Mouse (Mus musculus): ENCODE measurements around the gene Gprc5d. TPM values are rescaled to one million over a fixed set of nuclear protein-coding genes. Genes with fewer than 3 reads are reported as not detected.

Gene Gprc5d
- polyA plus RNA-seq (2014; fragmentation: Nextera tagmentation; extraction: Ambion mirVana): 0.25 TPM in 1 of 2 replicates, not detected in the other

DNA sequence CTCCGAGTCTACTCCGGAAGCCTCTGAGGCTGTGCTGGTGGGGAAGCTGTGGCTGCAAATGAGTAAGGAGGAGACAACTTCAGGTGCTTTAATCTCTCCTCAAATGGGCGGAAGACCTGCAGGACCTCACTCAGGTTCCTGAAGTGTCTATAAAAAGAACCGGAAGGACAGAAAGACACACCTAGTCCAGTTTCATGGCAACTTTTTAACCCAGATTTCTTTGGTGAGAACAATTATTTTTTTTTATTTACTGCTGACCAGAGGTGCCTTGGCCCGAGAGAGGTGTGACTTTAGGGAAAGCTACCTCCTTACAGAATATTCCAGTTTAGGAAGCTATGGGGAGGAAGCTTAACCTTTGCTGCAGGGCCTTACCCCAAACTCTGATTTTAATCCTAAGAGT, at the start of gene Gprc5d:
Gene Gprc5d, minus strand, starts transcription at position 101 of the 400 bp plus-strand sequence.
- no peak for DNase-seq (ENCODE audit: low spot score)
- no peak within 1 kb of the TSS for H3K4me3 ChIP-seq (ENCODE audit: low read depth, low read length)
- WGBS: 86% methylated on average over 5 of the region's 5 CpGs

DNA sequence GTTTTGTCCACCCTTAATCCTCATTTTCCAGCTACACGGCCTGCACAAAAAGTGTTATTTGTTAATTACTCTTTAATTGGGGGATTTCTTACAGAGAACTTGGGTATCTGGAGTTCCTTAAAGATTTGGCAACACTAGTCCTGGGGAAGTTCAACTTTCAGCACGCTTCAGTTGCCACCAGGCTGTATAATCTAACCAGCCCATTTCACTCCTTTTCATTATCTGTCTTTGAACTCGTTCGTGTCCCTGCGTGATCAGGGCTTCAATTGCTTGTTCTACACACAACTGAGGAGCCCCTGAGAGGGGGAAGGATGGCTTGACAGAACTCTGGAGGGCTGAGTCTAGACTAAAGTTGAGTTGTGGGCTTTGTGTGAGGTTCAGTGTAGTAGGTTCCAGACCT, 48.6 kb upstream of the Gprc5d start:
- DNase-seq (ENCODE audit: low spot score) (no peak), ATAC-seq (replicated peaks; ENCODE audit: low FRiP score) (peak; percentile 40)
- H3K27me3 ChIP-seq (replicated peaks; ENCODE audit: control insufficient read depth, insufficient read depth, low read length): no peaks in the 10 kb centered on the region
- H3K4me3 ChIP-seq (ENCODE audit: low read depth, low read length): peak overlapping the region; percentile 77
- H3K27ac ChIP-seq (ENCODE audit: low read depth, low read length): peak overlapping the region; percentile 89
- peak overlapping the region; percentile 64 for H3K4me2 ChIP-seq
- peaks cover 40% of the 10 kb centered on the region for H3K4me1 ChIP-seq (replicated peaks; ENCODE audit: control insufficient read depth, insufficient read depth, low read length)
- 38% methylated on average over 5 of the region's 5 CpGs for WGBS
- H3K36me3 ChIP-seq (ENCODE audit: control insufficient read depth, insufficient read depth, low read length): peaks cover 8% of the 10 kb centered on the region
- peak overlapping the region; percentile 87 for H3K9ac ChIP-seq (ENCODE audit: low read depth, low read length)
- no peaks in the 10 kb centered on the region for H3K9me3 ChIP-seq (ENCODE audit: control insufficient read depth, low read length)

More for the DNA sequence above, at the start of gene Gprc5d:
- Histone ChIP-seq H3K36me3 (ENCODE audit: control insufficient read depth, insufficient read depth, low read length) (no peaks in the 10 kb centered on the region), H3K27me3 (replicated peaks; ENCODE audit: control insufficient read depth, insufficient read depth, low read length) (no peaks in the 10 kb centered on the region; the same call in 1 of the 2 replicates), H3K27ac (ENCODE audit: low read depth, low read length) (no peak within 1 kb of the TSS), H3K9ac (ENCODE audit: low read depth, low read length) (no peak within 1 kb of the TSS), H3K4me1 (replicated peaks; ENCODE audit: control insufficient read depth, insufficient read depth, low read length) (no peaks in the 10 kb centered on the region), H3K4me2 (no peak within 1 kb of the TSS), H3K9me3 (ENCODE audit: control insufficient read depth, low read length) (no peaks in the 10 kb centered on the region)
- no peak for ATAC-seq (replicated peaks; ENCODE audit: low FRiP score)

DNA sequence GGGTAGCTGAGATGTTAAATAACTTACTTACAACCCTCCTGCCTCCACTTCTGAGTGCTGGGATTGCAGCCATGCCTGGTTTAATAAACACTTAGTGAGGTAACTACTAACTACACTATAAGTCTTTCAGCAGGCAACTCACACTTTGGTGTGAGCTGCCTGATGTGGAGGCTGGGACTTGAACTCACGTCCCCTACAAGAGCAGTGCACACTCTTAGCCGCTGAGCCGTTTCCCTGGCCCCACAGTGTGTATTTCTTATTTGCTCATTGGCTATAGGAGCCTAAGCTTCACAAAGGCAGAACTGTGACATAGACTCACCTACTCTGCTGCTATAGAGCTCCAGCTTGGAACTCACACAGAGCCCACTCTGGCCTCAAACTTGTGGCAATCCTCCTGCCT, 48.2 kb upstream of the Gprc5d start:
- ATAC-seq (replicated peaks; ENCODE audit: low FRiP score): no peak
- DNase-seq (ENCODE audit: low spot score): no peak
- 71% methylated on average over 3 of the region's 3 CpGs for WGBS
- H3K9ac ChIP-seq (ENCODE audit: low read depth, low read length): peak overlapping the region; percentile 87
- peaks cover 43% of the 10 kb centered on the region for H3K4me1 ChIP-seq (replicated peaks; ENCODE audit: control insufficient read depth, insufficient read depth, low read length)
- H3K36me3 ChIP-seq (ENCODE audit: control insufficient read depth, insufficient read depth, low read length): peaks cover 8% of the 10 kb centered on the region
- peak overlapping the region; percentile 64 for H3K4me2 ChIP-seq
- H3K27me3 ChIP-seq (replicated peaks; ENCODE audit: control insufficient read depth, insufficient read depth, low read length): no peaks in the 10 kb centered on the region
- H3K27ac ChIP-seq (ENCODE audit: low read depth, low read length): peak overlapping the region; percentile 89
- H3K9me3 ChIP-seq (ENCODE audit: control insufficient read depth, low read length): no peaks in the 10 kb centered on the region
- H3K4me3 ChIP-seq (ENCODE audit: low read depth, low read length): peak overlapping the region; percentile 77

DNA sequence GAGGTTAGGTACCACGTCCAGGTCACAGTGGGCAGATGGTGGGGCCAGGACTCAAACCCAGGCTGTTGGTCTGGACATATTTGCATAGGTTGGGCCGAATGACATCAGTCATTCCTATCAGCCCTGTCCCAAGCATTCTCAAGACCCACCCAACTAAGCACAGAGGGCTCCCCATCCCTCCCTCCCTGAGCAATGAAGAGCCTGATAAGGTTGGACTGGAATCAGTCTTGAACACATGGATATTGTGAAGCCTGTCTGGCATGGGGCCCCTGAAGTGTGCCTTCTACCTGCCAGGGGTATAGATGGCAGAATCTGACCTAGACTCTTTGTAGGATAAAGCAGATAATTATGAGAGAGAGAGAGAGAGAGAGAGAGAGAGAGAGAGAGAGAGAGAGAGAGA, 47.6 kb upstream of the Gprc5d start:
- peak overlapping the region; percentile 64 for H3K4me2 ChIP-seq
- 32% methylated on average over 2 of the region's 2 CpGs for WGBS
- no peaks in the 10 kb centered on the region for H3K9me3 ChIP-seq (ENCODE audit: control insufficient read depth, low read length)
- peaks cover 45% of the 10 kb centered on the region for H3K4me1 ChIP-seq (replicated peaks; ENCODE audit: control insufficient read depth, insufficient read depth, low read length)
- H3K27ac ChIP-seq (ENCODE audit: low read depth, low read length): peak overlapping the region; percentile 89
- H3K4me3 ChIP-seq (ENCODE audit: low read depth, low read length): peak overlapping the region; percentile 77
- no peaks in the 10 kb centered on the region for H3K27me3 ChIP-seq (replicated peaks; ENCODE audit: control insufficient read depth, insufficient read depth, low read length)
- ATAC-seq (replicated peaks; ENCODE audit: low FRiP score) (peak; percentile 89), DNase-seq (ENCODE audit: low spot score) (no peak)
- H3K36me3 ChIP-seq (ENCODE audit: control insufficient read depth, insufficient read depth, low read length): peaks cover 8% of the 10 kb centered on the region
- H3K9ac ChIP-seq (ENCODE audit: low read depth, low read length): peak overlapping the region; percentile 42

DNA sequence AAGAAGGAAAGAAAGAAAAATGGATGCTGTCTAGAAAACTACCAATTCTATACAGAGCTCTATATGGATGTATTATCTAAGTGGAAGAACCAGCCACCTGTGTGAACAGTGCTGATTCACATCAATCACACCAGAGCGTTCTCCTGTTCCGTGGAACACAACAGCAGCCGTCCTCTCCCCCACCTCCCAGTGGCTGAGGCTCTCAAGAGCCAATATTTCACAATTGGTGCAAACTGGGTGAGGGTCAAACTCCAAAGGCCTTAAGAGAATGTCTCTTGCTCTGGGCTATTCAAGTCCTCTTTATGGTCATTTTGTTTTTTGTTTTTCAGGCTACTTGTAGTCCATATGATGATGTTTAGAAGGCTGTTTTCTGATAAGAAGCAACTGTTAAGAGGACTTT, 47.1 kb upstream of the Gprc5d start:
- H3K27me3 ChIP-seq (replicated peaks; ENCODE audit: control insufficient read depth, insufficient read depth, low read length): no peaks in the 10 kb centered on the region
- peak overlapping the region; percentile 33 for H3K4me3 ChIP-seq (ENCODE audit: low read depth, low read length)
- H3K9me3 ChIP-seq (ENCODE audit: control insufficient read depth, low read length): no peaks in the 10 kb centered on the region
- H3K27ac ChIP-seq (ENCODE audit: low read depth, low read length): peak overlapping the region; percentile 89
- peaks cover 8% of the 10 kb centered on the region for H3K36me3 ChIP-seq (ENCODE audit: control insufficient read depth, insufficient read depth, low read length)
- DNase-seq (ENCODE audit: low spot score) (no peak), ATAC-seq (replicated peaks; ENCODE audit: low FRiP score) (no peak)
- H3K4me1 ChIP-seq (replicated peaks; ENCODE audit: control insufficient read depth, insufficient read depth, low read length): peaks cover 45% of the 10 kb centered on the region
- peak overlapping the region; percentile 64 for H3K4me2 ChIP-seq
- 43% methylated on average over 3 of the region's 3 CpGs for WGBS
- H3K9ac ChIP-seq (ENCODE audit: low read depth, low read length): peak overlapping the region; percentile 42

DNA sequence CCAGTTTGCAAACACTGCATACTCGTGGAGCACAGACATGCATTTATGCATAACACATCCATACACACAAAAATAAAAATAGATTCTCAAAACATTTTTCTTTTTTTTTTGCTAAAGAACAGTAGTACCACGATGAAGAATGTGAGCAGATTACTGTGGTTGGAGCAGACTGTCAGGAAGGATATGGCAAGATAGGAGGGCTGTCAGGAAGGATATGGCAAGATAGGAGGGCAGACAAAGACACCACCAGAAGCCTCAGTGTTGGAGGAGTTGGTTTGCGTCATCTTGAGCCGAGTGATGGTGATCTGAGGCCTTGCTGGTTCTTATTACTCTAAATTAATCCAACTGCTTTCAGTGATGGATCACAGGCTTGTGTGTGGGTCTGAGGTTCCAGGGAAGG, 44.8 kb upstream of the Gprc5d start:
- ATAC-seq (replicated peaks; ENCODE audit: low FRiP score): no peak
- Histone ChIP-seq H3K4me3 (ENCODE audit: low read depth, low read length) (no peak overlapping the region), H3K4me1 (replicated peaks; ENCODE audit: control insufficient read depth, insufficient read depth, low read length) (peaks cover 42% of the 10 kb centered on the region)

DNA sequence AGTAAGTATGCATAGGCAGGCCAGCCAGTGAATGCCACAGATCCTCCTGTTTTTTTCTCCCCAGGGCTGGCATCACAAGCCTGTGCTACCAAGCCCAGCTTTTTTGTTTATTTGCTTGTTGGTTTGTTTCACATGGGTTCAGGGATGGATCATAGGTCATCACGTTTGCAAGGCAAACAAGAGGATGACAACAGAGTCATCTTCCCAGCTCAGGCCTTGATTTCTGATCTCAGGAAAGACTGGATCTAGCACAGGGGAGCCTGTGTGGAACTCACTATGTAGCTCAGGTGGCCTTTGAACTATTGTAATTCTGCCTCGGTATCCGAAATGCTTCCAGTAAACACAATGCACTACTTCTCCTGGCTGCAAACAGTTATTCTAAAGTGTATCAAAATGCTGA, 44.2 kb upstream of the Gprc5d start:
- ATAC-seq (replicated peaks; ENCODE audit: low FRiP score) (no peak), DNase-seq (ENCODE audit: low spot score) (no peak)
- Histone ChIP-seq H3K36me3 (ENCODE audit: control insufficient read depth, insufficient read depth, low read length) (peaks cover 8% of the 10 kb centered on the region), H3K4me3 (ENCODE audit: low read depth, low read length) (no peak overlapping the region), H3K4me1 (replicated peaks; ENCODE audit: control insufficient read depth, insufficient read depth, low read length) (peaks cover 41% of the 10 kb centered on the region), H3K27me3 (replicated peaks; ENCODE audit: control insufficient read depth, insufficient read depth, low read length) (no peaks in the 10 kb centered on the region), H3K4me2 (no peak overlapping the region), H3K27ac (ENCODE audit: low read depth, low read length) (no peak overlapping the region; the same call in 1 of the 2 replicates), H3K9me3 (ENCODE audit: control insufficient read depth, low read length) (no peaks in the 10 kb centered on the region), H3K9ac (ENCODE audit: low read depth, low read length) (no peak overlapping the region)
- WGBS: 90% methylated on average over 3 of the region's 3 CpGs

More for the DNA sequence above, 44.8 kb upstream of the Gprc5d start:
- no peak for DNase-seq (ENCODE audit: low spot score)
- Histone ChIP-seq H3K4me2 (peak overlapping the region; percentile 50), H3K9me3 (ENCODE audit: control insufficient read depth, low read length) (no peaks in the 10 kb centered on the region), H3K36me3 (ENCODE audit: control insufficient read depth, insufficient read depth, low read length) (peaks cover 8% of the 10 kb centered on the region), H3K9ac (ENCODE audit: low read depth, low read length) (peak overlapping the region; percentile 40; the same call in 1 of the 2 replicates), H3K27ac (ENCODE audit: low read depth, low read length) (peak overlapping the region; percentile 9), H3K27me3 (replicated peaks; ENCODE audit: control insufficient read depth, insufficient read depth, low read length) (no peaks in the 10 kb centered on the region)
- 38% methylated on average over 4 of the region's 4 CpGs for WGBS

DNA sequence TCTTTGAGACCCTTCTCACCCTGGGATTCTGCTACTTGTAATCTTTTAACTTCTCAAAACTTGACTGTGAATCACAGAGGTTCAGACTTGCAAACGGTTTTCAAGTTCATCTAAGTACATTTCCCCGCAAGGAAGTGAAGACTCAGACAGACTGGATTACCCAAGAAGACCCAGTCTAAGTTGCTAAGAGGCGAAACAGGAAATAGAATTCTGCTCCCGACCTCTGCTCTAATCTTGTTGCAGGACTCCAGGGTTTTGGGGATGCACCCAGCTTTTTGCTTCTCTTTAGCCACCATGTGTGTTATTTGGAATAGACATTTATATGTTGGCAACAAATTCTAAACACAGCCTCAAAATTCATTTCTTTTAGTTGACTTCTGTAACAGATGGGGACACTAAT, 43.3 kb upstream of the Gprc5d start:
- 53% methylated on average over 4 of the region's 4 CpGs for WGBS
- H3K36me3 ChIP-seq (ENCODE audit: control insufficient read depth, insufficient read depth, low read length): peaks cover 8% of the 10 kb centered on the region
- no peak overlapping the region for H3K4me3 ChIP-seq (ENCODE audit: low read depth, low read length)
- no peak overlapping the region for H3K9ac ChIP-seq (ENCODE audit: low read depth, low read length)
- no peak overlapping the region for H3K4me2 ChIP-seq
- no peak for ATAC-seq (replicated peaks; ENCODE audit: low FRiP score)
- no peaks in the 10 kb centered on the region for H3K27me3 ChIP-seq (replicated peaks; ENCODE audit: control insufficient read depth, insufficient read depth, low read length)
- H3K4me1 ChIP-seq (replicated peaks; ENCODE audit: control insufficient read depth, insufficient read depth, low read length): peaks cover 48% of the 10 kb centered on the region
- H3K27ac ChIP-seq (ENCODE audit: low read depth, low read length): no peak overlapping the region
- no peak for DNase-seq (ENCODE audit: low spot score)
- H3K9me3 ChIP-seq (ENCODE audit: control insufficient read depth, low read length): no peaks in the 10 kb centered on the region

DNA sequence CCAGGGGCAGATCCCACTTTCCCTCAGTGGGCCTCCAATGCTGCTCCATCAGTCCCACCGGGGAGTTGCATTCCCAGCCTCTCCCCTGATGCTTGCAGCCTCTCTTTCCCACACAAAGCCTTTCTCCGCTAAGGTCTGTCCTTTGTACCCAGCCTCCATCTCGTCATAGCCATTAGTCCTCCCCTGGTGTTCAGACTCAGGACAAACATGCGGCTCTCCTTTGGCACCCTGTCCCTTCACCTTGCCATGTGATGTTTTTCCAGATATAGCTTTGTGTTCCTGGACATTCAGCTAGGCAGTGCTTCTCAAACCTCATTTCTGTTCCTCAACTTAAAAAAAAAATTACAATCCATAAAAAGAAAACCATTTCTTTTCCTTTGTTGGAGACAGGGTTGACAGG, 40.4 kb upstream of the Gprc5d start:
- no peak overlapping the region for H3K9ac ChIP-seq (ENCODE audit: low read depth, low read length)
- ATAC-seq (replicated peaks; ENCODE audit: low FRiP score) (no peak), DNase-seq (ENCODE audit: low spot score) (no peak)
- 66% methylated on average over 4 of the region's 4 CpGs for WGBS
- peaks cover 31% of the 10 kb centered on the region for H3K4me1 ChIP-seq (replicated peaks; ENCODE audit: control insufficient read depth, insufficient read depth, low read length)
- H3K9me3 ChIP-seq (ENCODE audit: control insufficient read depth, low read length): no peaks in the 10 kb centered on the region
- H3K27ac ChIP-seq (ENCODE audit: low read depth, low read length): no peak overlapping the region
- peaks cover 15% of the 10 kb centered on the region for H3K36me3 ChIP-seq (ENCODE audit: control insufficient read depth, insufficient read depth, low read length)
- no peaks in the 10 kb centered on the region for H3K27me3 ChIP-seq (replicated peaks; ENCODE audit: control insufficient read depth, insufficient read depth, low read length)
- H3K4me2 ChIP-seq: no peak overlapping the region
- H3K4me3 ChIP-seq (ENCODE audit: low read depth, low read length): no peak overlapping the region
